Mouse (Mus musculus): ENCODE results near the gene Sdhb. TPM values are rescaled to one million over a fixed set of nuclear protein-coding genes. Genes with fewer than 3 reads are reported as not detected.
A peak's percentile ranks its signal among the peaks of the same experiment; 100 is the strongest.

Sdhb gene
- polyA plus RNA-seq (2011; ENCODE audit: insufficient read length, low read depth, missing spikeins) = 122 and 124 TPM in 2 replicates

GRCm38 (mm10) chr4:140960781-140961466 is at the start of gene Sdhb:
Sdhb (plus strand) TSS chr4:140961203.
- TF ChIP-seq CTCF (IDR thresholded peaks at IDR 0.05; ENCODE audit: borderline replicate concordance, insufficient read depth, low read length) (no peak), POLR2A (IDR thresholded peaks at IDR 0.05; ENCODE audit: low read depth, low read length) (peak; percentile 75)
- peak within 1 kb of the TSS; percentile 99 for H3K4me3 ChIP-seq (ENCODE audit: insufficient read depth, low read length)
- peak within 1 kb of the TSS; percentile 45 for H3K27ac ChIP-seq (ENCODE audit: insufficient read depth, low read length)
- 0 out of 2 replicates have a peak, but pooled peaks cover 3% of the 10 kb centered on the region for H3K4me1 ChIP-seq (ENCODE audit: control insufficient read depth, insufficient read depth, low read length)

- no peak overlapping the region for H3K4me3 ChIP-seq (ENCODE audit: insufficient read depth, low read length)
- TF ChIP-seq CTCF (IDR thresholded peaks at IDR 0.05; ENCODE audit: borderline replicate concordance, insufficient read depth, low read length) (no peak), POLR2A (IDR thresholded peaks at IDR 0.05; ENCODE audit: low read depth, low read length) (no peak)
- no peaks in the 10 kb centered on the region for H3K4me1 ChIP-seq (ENCODE audit: control insufficient read depth, insufficient read depth, low read length)
- H3K27ac ChIP-seq (ENCODE audit: insufficient read depth, low read length) = no peak overlapping the region
Measured at GRCm38 (mm10) chr4:140911416-140911815, 49.6 kb upstream of the Sdhb start.

- H3K4me1 ChIP-seq (ENCODE audit: control insufficient read depth, insufficient read depth, low read length) = no peaks in the 10 kb centered on the region
- TF ChIP-seq POLR2A (IDR thresholded peaks at IDR 0.05; ENCODE audit: low read depth, low read length) (no peak), CTCF (IDR thresholded peaks at IDR 0.05; ENCODE audit: borderline replicate concordance, insufficient read depth, low read length) (no peak)
- H3K27ac ChIP-seq (ENCODE audit: insufficient read depth, low read length) = no peak overlapping the region
- no peak overlapping the region for H3K4me3 ChIP-seq (ENCODE audit: insufficient read depth, low read length)
Measured at GRCm38 (mm10) chr4:140912271-140912833, 48.7 kb upstream of the Sdhb start.

- TF ChIP-seq CTCF (IDR thresholded peaks at IDR 0.05; ENCODE audit: borderline replicate concordance, insufficient read depth, low read length) (no peak), POLR2A (IDR thresholded peaks at IDR 0.05; ENCODE audit: low read depth, low read length) (no peak)
- Histone ChIP-seq H3K4me3 (ENCODE audit: insufficient read depth, low read length) (no peak overlapping the region), H3K27ac (ENCODE audit: insufficient read depth, low read length) (no peak overlapping the region), H3K4me1 (ENCODE audit: control insufficient read depth, insufficient read depth, low read length) (no peaks in the 10 kb centered on the region)
Measured at GRCm38 (mm10) chr4:140913565-140913964, 47.4 kb upstream of the Sdhb start.

- TF ChIP-seq CTCF (IDR thresholded peaks at IDR 0.05; ENCODE audit: borderline replicate concordance, insufficient read depth, low read length) (no peak), POLR2A (IDR thresholded peaks at IDR 0.05; ENCODE audit: low read depth, low read length) (no peak)
- Histone ChIP-seq H3K4me3 (ENCODE audit: insufficient read depth, low read length) (no peak overlapping the region), H3K27ac (ENCODE audit: insufficient read depth, low read length) (no peak overlapping the region)
Measured at GRCm38 (mm10) chr4:140914731-140915131, 46.3 kb upstream of the Sdhb start.

GRCm38 (mm10) chr4:140915235-140915634 is 45.8 kb upstream of the Sdhb start:
- Histone ChIP-seq H3K27ac (ENCODE audit: insufficient read depth, low read length) (no peak overlapping the region), H3K4me3 (ENCODE audit: insufficient read depth, low read length) (no peak overlapping the region), H3K4me1 (ENCODE audit: control insufficient read depth, insufficient read depth, low read length) (no peaks in the 10 kb centered on the region)
- TF ChIP-seq CTCF (IDR thresholded peaks at IDR 0.05; ENCODE audit: borderline replicate concordance, insufficient read depth, low read length) (no peak), POLR2A (IDR thresholded peaks at IDR 0.05; ENCODE audit: low read depth, low read length) (no peak)

More at GRCm38 (mm10) chr4:140914731-140915131, 46.3 kb upstream of the Sdhb start:
- no peaks in the 10 kb centered on the region for H3K4me1 ChIP-seq (ENCODE audit: control insufficient read depth, insufficient read depth, low read length)

- no peak for TF ChIP-seq POLR2A (IDR thresholded peaks at IDR 0.05; ENCODE audit: low read depth, low read length)
- no peak for TF ChIP-seq CTCF (IDR thresholded peaks at IDR 0.05; ENCODE audit: borderline replicate concordance, insufficient read depth, low read length)
- Histone ChIP-seq H3K4me3 (ENCODE audit: insufficient read depth, low read length) (no peak overlapping the region), H3K27ac (ENCODE audit: insufficient read depth, low read length) (no peak overlapping the region)
Measured at GRCm38 (mm10) chr4:140916296-140916695, 44.7 kb upstream of the Sdhb start.

GRCm38 (mm10) chr4:140917451-140917850 is 43.6 kb upstream of the Sdhb start:
- H3K4me1 ChIP-seq (ENCODE audit: control insufficient read depth, insufficient read depth, low read length) = no peaks in the 10 kb centered on the region
- H3K4me3 ChIP-seq (ENCODE audit: insufficient read depth, low read length) = no peak overlapping the region
- TF ChIP-seq CTCF (IDR thresholded peaks at IDR 0.05; ENCODE audit: borderline replicate concordance, insufficient read depth, low read length) = no peak
- no peak for TF ChIP-seq POLR2A (IDR thresholded peaks at IDR 0.05; ENCODE audit: low read depth, low read length)
- no peak overlapping the region for H3K27ac ChIP-seq (ENCODE audit: insufficient read depth, low read length)

More at GRCm38 (mm10) chr4:140916296-140916695, 44.7 kb upstream of the Sdhb start:
- no peaks in the 10 kb centered on the region for H3K4me1 ChIP-seq (ENCODE audit: control insufficient read depth, insufficient read depth, low read length)

- Histone ChIP-seq H3K4me1 (ENCODE audit: control insufficient read depth, insufficient read depth, low read length) (no peaks in the 10 kb centered on the region), H3K4me3 (ENCODE audit: insufficient read depth, low read length) (no peak overlapping the region), H3K27ac (ENCODE audit: insufficient read depth, low read length) (no peak overlapping the region)
- TF ChIP-seq CTCF (IDR thresholded peaks at IDR 0.05; ENCODE audit: borderline replicate concordance, insufficient read depth, low read length) = no peak
- no peak for TF ChIP-seq POLR2A (IDR thresholded peaks at IDR 0.05; ENCODE audit: low read depth, low read length)
Measured at GRCm38 (mm10) chr4:140919974-140920836, 40.8 kb upstream of the Sdhb start.
